Mouse (Mus musculus): ENCODE measurements around the gene Nktr.
A peak's percentile ranks its signal among the peaks of the same experiment; 100 is the strongest.

DNA sequence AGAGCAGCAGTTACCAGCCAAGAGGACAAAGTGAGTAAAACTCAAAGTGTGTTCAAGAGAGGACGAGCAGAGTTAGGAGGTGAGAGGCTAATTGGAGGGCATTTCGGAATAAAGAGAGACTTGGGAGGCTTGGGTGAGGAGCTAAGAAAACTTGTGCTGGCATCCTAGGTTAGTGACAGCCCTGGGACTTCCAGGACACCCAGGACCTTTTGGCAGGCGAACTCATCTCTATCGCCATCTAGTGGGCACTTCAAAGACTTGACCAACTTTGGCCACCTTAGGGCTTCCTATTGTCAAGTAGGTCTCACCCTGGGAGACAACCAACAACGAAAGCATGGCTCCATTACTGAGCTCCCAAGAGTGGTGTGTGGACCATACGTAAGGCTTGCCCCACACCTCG lies 47.7 kb upstream of the Nktr start:
- TF ChIP-seq POLR2A (IDR thresholded peaks at IDR 0.05; ENCODE audit: borderline replicate concordance, extremely low read depth, insufficient read depth, insufficient read length, poor library complexity, severe bottlenecking), result no peak
- peak; percentile 69; the same call in 1 of the 2 replicates for TF ChIP-seq CTCF (IDR thresholded peaks at IDR 0.05; ENCODE audit: borderline replicate concordance, extremely low read depth, insufficient read depth, insufficient read length)
